Mouse (Mus musculus): Measurements from ENCODE around the gene Gm3278.
"Not testable (repeated sequence)": the region's sequence is repeated elsewhere in the genome, so short reads cannot be mapped to it uniquely, and the experiment has no call there.

- TF ChIP-seq EP300 (IDR thresholded peaks at IDR 0.05; ENCODE audit: insufficient read depth, low read depth, low read length); CTCF (IDR thresholded peaks at IDR 0.05; ENCODE audit: low read depth, low read length): not testable (repeated sequence)
These were observed 36.8 kb upstream of the Gm3278 start, which contains the start of gene Gm3264 for GRCm38 (mm10) chr14:4855299-4855980.

Measured in ES-Bruce4 (cell line).